Mouse (Mus musculus) adrenal gland, postnatal 4 days (tissue): ENCODE results near the gene 9630041A04Rik. TPM values are rescaled to one million over a fixed set of nuclear protein-coding genes. Genes with fewer than 3 reads are reported as not detected.

Experiments used
- DNase-seq, 2 experiments: peaks; one replicate each; pipeline ENCODE4 v3.0.0; 2021 to 2022; ENCODE audit warnings: low spot score in 2 of 2, mixed read lengths in 2 of 2
- long read RNA-seq, 2 experiments: library from polyadenylated mRNA; stranded (forward); transcript quantifications; one replicate each; pipeline ENCODE4 v2.0.0; 2021
- total RNA-seq, 2 experiments: library from RNA; stranded (reverse); gene quantifications; 2 replicates each; pipeline ENCODE4 v1.2.3; 2021

The 9630041A04Rik gene
- not detected for total RNA-seq
- long read RNA-seq, experiment 1, result 0 reads
- long read RNA-seq, experiment 2, result 0 reads

- DNase-seq, result no peak
Observed at GRCm38 (mm10) chr9:101861596-101862471, at the start of gene 9630041A04Rik. 9630041A04Rik (plus strand) TSS chr9:101861841.

DNA sequence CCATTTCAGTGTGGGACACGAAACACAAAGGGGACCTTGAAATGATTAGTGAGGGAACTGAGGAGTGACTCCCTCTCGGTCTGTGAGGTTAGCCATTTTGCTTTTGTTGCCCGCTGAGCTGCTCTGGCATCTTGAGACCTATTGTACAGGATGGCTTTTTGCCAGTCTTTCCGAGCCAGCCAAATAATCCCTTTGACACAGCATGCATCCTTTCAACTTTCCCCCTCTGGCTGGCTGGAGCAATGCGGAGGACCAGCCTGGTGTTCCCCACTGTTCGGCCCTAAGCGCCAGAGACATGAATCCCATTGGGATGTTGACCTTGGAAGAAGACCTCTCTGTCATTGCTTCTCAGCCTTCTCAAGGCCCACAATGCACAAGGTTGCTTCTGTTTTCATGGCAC, 37.7 kb upstream of the 9630041A04Rik start:
- no peak for DNase-seq

GRCm38 (mm10) chr9:101825626-101826025, 36.0 kb upstream of the 9630041A04Rik start:
- DNase-seq, result no peak

- DNase-seq, result no peak
Observed at GRCm38 (mm10) chr9:101833619-101834018, 28.0 kb upstream of the 9630041A04Rik start.

DNA sequence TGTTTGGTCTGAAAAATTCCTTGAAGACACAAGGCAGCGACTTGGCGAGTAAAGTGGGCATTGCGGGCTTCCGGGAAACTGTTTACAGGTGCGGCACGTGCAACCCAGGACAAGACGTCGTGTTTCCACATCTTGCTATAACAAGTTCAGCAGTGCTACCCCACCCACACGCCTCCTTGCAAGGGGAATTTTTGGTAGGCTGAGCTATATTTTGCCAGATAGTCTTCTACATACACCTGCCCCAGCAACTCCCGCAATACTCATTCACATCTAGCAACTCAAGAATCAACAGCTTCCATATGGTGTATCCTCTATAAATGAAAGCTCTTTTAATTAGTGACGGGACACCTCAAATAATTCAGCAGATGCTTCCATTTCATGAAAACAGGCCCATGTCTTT, 20.5 kb upstream of the 9630041A04Rik start:
- no peak for DNase-seq

GRCm38 (mm10) chr9:101843893-101844292, 17.7 kb upstream of the 9630041A04Rik start:
- no peak for DNase-seq

DNA sequence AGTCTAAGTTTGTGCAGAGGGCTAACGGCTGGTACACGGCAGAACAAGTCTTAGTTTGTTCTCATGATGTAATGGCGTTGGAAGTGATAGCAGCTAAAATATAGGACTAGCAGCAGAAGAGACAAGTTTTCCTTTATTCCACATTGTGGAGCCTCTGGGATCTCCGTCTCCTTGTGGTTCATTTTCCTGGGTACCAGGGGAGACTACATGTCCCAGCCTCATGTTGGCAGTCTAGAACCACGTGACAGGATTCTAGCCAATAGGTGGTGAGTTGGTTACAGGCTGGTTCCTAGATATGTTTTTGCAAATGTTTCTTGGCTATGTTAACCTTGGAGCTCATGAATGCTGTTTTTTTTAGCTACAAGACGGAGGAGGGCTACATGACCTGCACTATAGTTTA, 15.9 kb upstream of the 9630041A04Rik start:
- DNase-seq, result no peak

DNA sequence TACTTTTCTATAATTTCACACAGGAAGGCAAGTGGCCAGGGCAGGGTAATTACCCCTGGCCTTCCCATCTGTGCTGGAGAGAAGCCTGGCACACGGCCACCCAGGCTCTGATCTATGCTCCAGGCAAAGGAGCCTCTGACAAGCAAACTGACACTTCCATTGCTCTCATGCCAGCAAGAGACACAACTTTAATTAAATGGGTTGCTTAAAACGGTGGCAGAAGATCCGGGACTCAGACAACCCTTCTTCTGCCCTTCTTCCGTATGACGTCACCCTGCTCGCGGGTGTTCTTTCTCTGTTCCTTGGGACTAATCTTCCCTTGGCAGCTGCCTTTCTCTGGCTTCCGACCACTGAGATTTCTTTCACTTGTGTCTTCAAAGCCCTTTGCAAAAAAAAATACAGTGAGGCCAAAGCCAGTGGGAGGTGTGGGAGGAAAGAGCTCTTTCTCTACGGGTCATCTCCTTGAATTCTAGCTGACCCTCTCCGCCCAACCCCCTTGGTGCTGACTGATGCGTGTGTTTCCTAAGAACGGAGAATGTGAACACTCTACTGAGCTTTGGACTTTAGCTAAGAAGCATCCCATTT, 932 bp downstream of the 9630041A04Rik start:
- no peak for DNase-seq

DNA sequence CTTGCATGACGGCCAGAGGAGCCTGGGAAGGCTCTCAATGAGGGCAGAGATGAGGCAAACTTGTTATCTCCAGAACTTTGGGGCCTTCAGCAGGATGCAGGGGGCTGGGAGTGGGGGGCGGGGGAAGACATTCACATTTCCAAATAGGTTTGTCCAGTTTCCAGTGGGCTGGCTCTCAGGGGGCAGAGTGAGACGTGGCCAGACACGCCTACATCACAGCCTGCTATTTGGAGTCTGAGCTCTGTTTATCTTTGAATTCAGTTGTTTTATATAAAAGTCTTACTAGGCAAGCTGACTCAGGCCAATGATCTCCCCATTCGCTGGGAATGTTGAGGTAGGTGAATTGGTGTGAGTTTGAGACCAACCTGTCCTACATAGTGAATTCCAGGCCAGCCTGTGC, 1.5 kb downstream of the 9630041A04Rik start:
- no peak for DNase-seq

- no peak for DNase-seq
Observed at GRCm38 (mm10) chr9:101868593-101868992, 7.0 kb downstream of the 9630041A04Rik start.

GRCm38 (mm10) chr9:101870034-101870433, 8.4 kb downstream of the 9630041A04Rik start:
- DNase-seq, result no peak

- no peak for DNase-seq
Observed at GRCm38 (mm10) chr9:101875306-101875705, 13.7 kb downstream of the 9630041A04Rik start.

DNA sequence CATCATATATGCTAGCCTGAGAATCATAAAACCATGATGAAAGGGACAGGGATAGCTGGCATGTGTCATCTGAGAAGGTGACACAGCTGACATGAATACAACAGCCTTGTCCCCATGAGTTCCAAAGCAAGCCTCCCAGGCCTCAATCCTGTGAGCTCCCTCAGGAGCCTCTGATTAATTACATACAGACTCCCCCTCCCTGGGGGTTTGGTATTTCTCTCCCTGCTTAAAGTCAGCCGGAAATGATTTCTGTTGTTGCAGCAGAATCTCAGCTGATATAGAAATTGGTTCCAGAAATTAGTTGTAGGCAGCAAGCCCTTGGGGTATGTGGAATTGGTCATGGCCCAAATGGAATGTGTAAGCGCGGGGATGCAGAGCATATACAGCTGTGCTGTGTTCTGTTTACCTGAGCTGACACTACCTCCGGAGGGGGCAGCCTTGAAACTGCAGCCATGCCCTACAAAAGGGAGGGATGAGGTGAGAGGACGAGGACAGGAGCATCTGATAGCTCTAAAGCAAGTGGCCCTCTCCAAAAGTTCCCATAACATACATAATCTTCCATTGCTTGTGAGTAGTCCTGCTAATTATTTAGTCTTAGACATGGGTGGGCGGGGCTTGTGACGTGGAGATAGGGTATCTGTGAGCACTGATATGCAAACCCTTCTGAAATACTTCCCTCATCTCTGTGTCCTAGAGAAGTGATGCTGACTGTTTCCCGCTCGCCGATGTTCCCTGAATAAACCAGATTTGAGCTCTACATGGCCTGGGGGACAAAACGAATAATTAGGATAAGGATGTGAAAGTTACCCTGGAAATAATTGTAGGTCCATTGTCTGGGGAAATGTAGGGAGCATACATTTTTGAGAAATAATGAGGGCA, 15.7 kb downstream of the 9630041A04Rik start:
- no peak for DNase-seq

DNA sequence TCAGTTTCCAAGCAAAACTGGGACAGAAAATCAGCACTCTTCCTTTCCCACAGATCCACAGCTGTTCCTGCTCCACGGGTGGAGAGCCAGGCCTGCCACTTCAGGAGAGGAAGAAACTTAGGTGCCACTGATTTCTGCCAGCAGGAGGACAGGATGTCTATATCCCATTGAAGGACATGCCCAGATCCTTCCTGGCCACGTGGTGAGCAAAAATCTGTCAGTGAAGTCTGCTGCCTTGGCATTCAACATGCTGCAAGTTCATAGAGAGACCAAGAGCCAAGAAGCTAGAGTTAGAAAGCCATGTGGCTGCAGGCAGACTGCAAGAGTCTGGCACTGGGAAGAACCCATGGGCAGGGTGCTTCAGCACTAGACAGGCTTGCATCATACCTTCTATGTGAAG, 21.7 kb downstream of the 9630041A04Rik start:
- DNase-seq, result no peak

DNA sequence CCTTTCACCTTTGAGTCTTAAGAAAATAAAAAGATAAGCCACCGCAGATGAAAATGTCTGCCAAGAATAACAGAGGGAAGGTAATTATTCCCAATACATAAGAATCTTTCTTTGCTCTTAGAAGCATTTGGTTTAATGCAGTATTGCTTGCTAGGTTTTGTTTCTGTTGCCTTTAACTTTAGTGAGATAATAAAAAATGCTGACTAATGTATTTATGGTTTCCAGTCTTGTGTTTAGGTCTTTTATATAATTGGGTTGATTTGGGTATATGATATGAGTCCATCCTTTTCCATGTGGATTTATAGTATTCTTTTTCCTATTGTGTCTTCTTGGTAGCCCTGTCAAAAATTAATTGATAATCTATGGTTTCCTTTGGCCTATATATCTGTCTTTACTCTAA, 36.2 kb downstream of the 9630041A04Rik start:
- no peak for DNase-seq

DNA sequence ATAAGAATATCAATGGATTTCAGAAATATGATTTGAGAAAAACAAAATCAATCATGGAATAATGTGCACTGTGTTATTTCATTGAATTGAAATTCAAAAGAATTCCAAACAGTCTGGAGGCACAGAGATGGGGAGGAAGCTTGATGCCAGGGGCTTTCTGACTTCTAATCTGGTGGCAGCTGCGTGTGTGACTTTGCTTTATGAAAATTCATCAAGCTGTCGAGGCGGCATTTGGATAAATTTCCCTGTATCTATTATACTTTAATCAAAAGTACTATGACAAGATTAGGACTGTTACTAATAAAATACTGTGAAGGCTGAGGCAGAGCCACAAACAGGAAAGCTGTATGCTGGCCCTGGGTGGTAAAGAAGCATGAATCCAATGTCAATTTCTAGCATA, 41.8 kb downstream of the 9630041A04Rik start:
- DNase-seq, result no peak

- no peak for DNase-seq
Observed at GRCm38 (mm10) chr9:101907747-101908255, 46.2 kb downstream of the 9630041A04Rik start.

- DNase-seq, result no peak
Observed at GRCm38 (mm10) chr9:101908849-101909248, 47.2 kb downstream of the 9630041A04Rik start.

DNA sequence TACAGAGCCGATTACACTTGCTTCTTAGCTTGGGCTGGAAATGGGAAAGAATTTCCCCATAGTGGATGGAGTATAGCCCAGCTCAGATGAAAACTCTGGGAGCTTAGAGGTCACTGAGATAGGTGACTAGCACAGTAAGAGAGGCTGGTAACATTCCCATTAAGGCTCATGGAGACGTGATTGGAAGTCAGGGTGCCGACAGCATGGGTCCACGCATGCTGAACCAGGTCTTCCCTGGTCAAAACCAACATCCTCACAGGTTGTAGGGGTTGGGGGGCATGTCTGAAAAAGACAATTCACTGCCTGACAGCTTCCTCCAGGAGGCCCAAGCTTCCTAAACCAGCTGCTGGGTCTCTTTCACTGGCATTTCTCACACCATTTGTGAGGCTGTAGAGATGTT, 47.9 kb downstream of the 9630041A04Rik start:
- DNase-seq, result no peak

DNA sequence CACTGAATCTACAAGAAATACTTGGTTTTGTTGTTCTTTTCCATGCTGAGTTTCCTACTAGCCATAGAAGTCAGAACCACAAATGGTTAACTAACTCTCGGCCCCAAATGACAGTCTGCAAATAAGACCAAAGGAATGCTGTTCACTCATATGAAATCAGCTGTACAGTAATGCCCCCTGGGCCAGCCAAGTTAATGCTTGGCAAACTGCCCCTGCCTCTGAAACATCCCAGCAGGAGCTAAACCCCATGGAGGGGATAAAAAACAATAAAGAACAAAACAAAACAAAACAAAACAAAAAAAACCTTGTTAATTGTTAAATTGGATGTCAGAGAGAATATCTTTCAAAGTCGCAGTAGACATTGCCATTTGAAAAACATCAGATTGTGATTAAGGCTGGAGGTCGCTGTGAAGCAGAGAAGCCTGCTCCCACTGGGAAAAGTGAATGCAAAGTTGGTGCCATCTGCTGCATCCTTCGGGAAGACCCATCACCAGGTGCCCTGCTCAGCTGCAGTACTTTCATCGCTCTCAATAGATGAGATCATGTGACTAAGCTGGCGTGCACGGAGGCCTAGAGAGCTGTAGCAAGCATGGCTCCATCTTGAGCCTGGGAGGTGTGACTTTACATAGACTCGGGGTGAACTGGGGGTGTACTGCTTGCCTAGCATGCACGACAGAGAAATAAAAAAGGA, 49.7 kb downstream of the 9630041A04Rik start:
- DNase-seq, result no peak

GRCm38 (mm10) chr9:101915082-101915481, 53.4 kb downstream of the 9630041A04Rik start:
- no peak for DNase-seq
